Mouse (Mus musculus): ENCODE results near the gene Ctsf. TPM values are rescaled to one million over a fixed set of nuclear protein-coding genes. Genes with fewer than 3 reads are reported as not detected.
"Not testable (repeated sequence)": the region's sequence is repeated elsewhere in the genome, so short reads cannot be mapped to it uniquely, and the experiment has no call there.

The Ctsf gene
- total RNA-seq, 2 experiments from 2014 or later: 24.8 to 41.9 TPM

- peak; percentile 30 for DNase-seq
- Histone ChIP-seq H3K27ac (no peak overlapping the region), H3K4me3 (no peak overlapping the region)
- TF ChIP-seq CTCF (IDR thresholded peaks at IDR 0.05): no peak
- intact Hi-C loops (cut with DNase I): loop anchor here (10.0 kb wide), 1 partner anchor 364 kb away; the partner anchor contains the start of gene 2010003K11Rik
Observed at GRCm38 (mm10) chr19:4859081-4859480, 4.2 kb downstream of the Ctsf start.

GRCm38 (mm10) chr19:4863048-4863447 lies 8.1 kb downstream of the Ctsf start:
- Histone ChIP-seq H3K4me3 (no peak overlapping the region), H3K27ac (peak overlapping the region; percentile 67)
- peak; percentile 28 for DNase-seq
- intact Hi-C loops (cut with DNase I): no loop called here
- TF ChIP-seq CTCF (IDR thresholded peaks at IDR 0.05): no peak

DNA sequence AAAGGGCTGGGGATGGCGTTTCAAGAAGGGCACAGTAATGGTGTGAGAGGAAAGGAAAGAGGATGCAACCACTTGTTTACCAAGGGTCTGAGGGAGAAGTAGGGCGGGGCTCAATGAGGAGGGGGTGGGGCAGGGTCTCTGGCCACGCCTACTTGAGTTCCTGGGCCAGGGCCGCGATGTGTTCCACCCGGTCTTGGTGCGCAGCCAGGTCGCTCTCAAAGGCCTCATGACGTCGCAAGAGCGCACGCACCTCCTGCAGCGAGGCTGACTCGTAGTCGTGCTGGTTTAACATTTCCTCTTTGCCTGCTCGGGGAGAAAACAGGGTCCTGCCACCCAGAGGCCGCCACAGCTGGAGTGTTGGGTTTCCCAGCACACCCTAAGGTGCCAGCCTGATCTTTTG lies 10.2 kb downstream of the Ctsf start:
- Histone ChIP-seq H3K4me3 (no peak overlapping the region), H3K27ac (peak overlapping the region; percentile 67)
- no peak for TF ChIP-seq CTCF (IDR thresholded peaks at IDR 0.05)
- peak; percentile 77 for DNase-seq
- intact Hi-C loops (cut with DNase I): no loop called here

- Histone ChIP-seq H3K27ac (peak overlapping the region; percentile 96), H3K4me3 (peak overlapping the region; percentile 95)
- DNase-seq; intact Hi-C loops (cut with DNase I): not testable (repeated sequence)
Observed at GRCm38 (mm10) chr19:4874613-4875012, 19.7 kb downstream of the Ctsf start.

- intact Hi-C loops (cut with DNase I): no loop called here
- no peak for TF ChIP-seq CTCF (IDR thresholded peaks at IDR 0.05)
- Histone ChIP-seq H3K4me3 (peak overlapping the region; percentile 95), H3K27ac (peak overlapping the region; percentile 96)
- peak; percentile 84 for DNase-seq
Observed at GRCm38 (mm10) chr19:4876241-4876640, 21.3 kb downstream of the Ctsf start.

DNA sequence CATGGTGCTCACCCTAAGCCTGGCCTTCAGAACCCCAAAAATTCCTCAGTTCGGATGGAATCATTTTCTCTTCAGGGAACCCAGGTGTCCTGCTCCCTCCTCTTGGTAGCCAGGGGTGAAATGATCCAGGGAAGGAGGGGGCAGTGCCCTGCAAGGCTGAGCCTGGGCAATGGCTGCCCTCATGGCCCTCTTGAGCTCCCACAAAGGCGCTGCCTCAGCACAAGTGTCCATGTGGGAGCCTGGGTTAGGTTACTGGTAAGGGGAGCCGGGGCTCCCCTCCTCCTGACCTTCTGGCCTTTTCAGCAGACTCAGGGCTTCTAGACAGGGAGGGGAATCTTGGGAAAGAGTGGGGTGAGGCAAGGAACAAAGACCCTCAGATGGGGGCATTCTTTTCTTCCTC lies 21.8 kb downstream of the Ctsf start:
- TF ChIP-seq CTCF (IDR thresholded peaks at IDR 0.05): no peak
- DNase-seq: peak; percentile 89
- peak overlapping the region; percentile 96 for H3K27ac ChIP-seq
- H3K4me3 ChIP-seq: peak overlapping the region; percentile 95
- intact Hi-C loops (cut with DNase I): no loop called here

DNA sequence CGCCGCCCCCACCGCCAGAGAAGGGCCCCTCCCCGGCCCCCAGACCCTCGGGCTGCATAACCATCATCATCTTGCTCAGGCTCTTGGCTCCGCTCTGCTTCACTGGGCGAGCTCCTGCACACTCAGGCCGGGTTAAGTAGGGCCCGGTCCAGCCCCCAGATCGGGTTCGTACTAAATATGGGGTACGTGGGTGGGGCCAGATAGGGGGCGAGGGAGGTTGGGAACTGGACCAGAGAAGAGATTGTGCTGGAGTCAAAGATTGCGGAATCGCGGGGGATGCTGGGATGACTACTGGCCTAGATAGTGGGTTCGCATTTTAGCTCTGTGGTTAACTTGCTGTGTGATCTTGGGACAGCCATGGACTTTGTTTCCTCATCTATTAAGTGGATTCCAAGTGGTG lies 22.9 kb downstream of the Ctsf start, which contains the start of gene Actn3:
TSS of gene Actn3 (minus strand) at position 125 of the 400 bp plus-strand sequence.
- peak within 1 kb of the TSS; percentile 95 for H3K4me3 ChIP-seq
- peak within 1 kb of the TSS; percentile 96 for H3K27ac ChIP-seq
- peak; percentile 91 for DNase-seq
- no peak for TF ChIP-seq CTCF (IDR thresholded peaks at IDR 0.05)
- intact Hi-C loops (cut with DNase I): no loop called here

DNA sequence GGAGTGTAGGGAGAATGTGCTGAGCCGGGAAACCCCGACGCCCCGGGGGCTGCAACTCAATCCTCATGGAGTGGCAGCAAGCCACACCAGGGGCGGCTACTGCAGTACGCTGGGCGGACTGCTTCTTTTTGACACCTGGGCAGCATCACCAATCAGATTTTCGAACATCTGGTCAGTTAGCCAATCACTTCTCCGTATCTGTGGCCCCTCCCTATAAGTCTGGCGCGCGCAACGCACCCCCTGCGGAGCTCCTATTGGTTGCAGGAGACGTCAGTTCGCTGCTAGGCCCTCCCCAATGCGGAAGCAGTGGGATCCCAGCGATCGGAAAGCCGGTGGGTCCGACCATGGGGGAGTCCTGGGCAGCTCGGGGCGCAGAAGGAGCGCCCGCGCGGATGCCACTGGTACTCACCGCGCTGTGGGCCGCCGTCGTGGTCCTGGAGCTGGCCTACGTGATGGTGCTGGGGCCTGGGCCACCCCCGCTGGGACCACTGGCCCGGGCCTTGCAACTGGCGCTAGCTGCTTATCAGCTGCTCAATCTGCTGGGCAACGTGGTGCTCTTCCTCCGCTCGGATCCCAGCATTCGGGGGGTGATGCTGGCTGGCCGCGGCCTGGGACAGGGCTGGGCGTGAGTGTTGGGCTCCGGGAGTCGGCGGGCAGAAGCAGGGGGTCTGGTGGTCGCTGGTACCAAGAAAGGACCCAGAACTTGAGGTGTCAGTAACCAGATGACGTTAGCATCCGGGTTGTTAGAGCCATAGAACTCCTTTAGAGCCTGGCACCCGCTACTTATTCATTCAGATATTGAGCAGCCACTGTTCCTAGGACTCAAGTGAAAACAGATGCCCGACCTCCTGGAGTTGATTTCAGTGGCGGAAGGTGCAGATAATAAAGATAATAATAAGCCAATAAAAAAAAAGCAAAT lies 23.7 kb downstream of the Ctsf start, which contains the start of gene Zdhhc24:
TSS of gene Zdhhc24 (plus strand) at position 264 of the 919 bp plus-strand sequence.
- peak; percentile 96 for DNase-seq
- intact Hi-C loops (cut with DNase I): no loop called here
- H3K27ac ChIP-seq: peak within 1 kb of the TSS; percentile 96
- H3K4me3 ChIP-seq: peak within 1 kb of the TSS; percentile 95
- TF ChIP-seq CTCF (IDR thresholded peaks at IDR 0.05): no peak

DNA sequence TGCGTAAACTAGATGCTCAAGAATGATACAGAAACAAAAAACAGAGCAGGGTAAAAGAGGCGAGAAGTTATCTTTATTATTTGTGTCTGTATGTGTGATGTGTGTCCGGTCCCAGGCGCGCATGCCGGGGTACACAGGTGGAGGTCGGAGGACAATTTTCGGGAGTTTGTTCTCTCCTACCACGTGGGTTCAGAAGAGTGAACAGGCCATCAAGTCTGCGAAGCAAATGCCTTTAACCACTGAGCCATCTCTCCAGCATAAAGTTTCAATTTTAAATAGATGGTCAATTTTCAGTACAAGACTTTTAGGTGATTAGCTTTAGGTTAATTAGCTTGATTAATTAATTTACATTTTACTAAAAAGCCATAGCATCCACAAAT lies 24.4 kb downstream of the Ctsf start:
- peak overlapping the region; percentile 95 for H3K4me3 ChIP-seq
- intact Hi-C loops (cut with DNase I): no loop called here
- no peak for TF ChIP-seq CTCF (IDR thresholded peaks at IDR 0.05)
- H3K27ac ChIP-seq: peak overlapping the region; percentile 96
- DNase-seq: no peak

DNA sequence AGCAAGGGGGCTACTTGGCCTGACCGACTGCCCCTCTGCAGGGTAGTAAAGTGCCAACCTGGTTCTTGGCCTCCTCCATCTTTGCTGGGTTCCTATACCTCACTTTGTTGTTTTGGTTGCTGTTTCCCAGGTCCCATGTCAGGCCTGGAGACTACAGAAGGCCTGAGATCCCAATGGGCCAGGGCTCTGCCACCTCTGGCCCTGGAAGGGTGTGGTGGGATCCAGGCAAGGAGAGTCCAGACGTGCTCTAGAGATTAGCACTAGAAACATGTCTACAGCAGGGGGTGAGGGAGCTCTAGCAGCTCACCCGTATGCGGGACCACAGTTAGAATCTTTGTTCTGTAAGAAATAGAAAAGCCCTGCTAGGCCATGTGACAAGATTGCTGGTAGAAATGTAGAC lies 29.0 kb downstream of the Ctsf start:
- TF ChIP-seq CTCF (IDR thresholded peaks at IDR 0.05): no peak
- intact Hi-C loops (cut with DNase I): no loop called here
- Histone ChIP-seq H3K4me3 (no peak overlapping the region), H3K27ac (no peak overlapping the region)
- DNase-seq: no peak

DNA sequence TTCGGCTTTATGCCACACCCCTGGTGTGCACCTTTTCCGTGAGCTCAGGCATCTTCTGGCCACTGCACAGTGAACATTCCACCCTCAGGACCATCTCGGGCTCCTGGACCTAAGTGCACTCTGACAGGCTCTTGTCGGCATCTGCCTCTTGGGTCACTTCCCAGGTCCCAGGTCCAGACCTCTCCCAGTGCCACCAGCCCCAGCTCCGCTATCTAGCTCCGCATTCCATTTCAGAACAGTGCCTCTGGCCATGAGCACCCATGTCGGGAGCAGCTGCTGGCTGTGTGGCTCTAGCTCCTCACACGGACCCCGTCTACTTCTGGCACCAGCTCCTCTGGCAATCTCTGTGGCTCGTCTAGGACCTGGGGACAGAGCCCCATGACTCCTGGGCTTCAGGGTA lies 34.9 kb downstream of the Ctsf start:
- no peak for TF ChIP-seq CTCF (IDR thresholded peaks at IDR 0.05)
- H3K4me3 ChIP-seq: peak overlapping the region; percentile 9; the same call in 1 of the 2 replicates
- intact Hi-C loops (cut with DNase I): no loop called here
- DNase-seq: peak; percentile 52
- H3K27ac ChIP-seq: peak overlapping the region; percentile 2; the same call in 1 of the 2 replicates

DNA sequence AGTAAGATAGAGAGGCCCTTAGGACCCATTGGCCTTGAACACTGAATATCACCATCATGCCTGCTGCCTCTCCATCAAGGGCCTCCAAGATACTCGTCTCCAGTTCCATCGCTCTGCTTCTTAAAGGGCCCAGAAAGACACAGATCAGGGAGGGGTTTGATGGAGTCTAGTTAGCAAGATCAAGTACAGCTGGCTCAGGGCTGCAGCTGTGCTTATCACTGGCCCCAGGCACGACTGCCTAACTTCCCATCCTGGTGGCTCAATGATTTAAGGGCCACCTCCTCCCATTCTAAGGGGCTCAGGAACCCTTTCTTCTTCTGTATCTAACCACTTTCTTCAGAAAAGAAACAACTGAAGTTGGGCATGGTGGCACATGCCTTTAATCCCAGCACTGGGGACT lies 36.9 kb downstream of the Ctsf start:
- intact Hi-C loops (cut with DNase I): no loop called here
- no peak overlapping the region for H3K4me3 ChIP-seq

DNA sequence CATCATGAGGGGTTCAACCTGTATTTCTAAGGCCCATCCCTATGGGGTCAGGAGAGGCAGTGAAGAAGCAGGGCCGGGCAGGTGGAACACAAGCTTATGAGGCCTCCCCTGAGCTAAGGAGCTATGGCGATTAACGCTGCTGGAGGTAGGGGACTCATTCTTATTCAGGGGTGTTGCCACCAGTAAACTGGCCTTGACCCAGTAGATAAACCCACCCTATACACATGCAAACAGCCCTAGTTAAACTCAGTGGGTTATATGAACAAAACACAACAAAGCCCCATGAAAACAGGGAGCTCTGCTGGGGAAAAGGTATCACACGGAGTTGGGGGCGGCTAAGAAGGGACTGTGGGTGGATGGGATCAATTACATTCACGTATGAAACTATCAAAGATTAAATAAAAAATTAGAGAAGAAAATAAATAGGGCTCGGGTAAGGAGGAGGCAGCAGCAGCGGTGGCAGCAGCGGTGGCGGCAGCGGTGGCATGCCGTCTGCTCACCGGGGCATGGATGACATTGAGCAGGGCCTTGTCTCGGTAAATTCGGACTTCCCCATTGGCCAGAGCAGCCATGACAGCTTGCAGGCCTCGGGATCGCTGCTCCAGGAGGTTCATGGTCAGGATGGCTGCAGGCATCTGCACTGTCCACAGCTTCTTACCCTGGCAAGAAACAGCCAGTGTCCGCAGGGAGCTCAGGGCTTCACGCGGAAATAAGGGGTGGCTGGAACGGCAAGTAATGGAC lies 42.0 kb downstream of the Ctsf start:
- no peak for TF ChIP-seq CTCF (IDR thresholded peaks at IDR 0.05)
- DNase-seq: no peak
- Histone ChIP-seq H3K27ac (no peak overlapping the region), H3K4me3 (no peak overlapping the region)
- intact Hi-C loops (cut with DNase I): no loop called here

More for the DNA sequence above, 36.9 kb downstream of the Ctsf start:
- no peak overlapping the region for H3K27ac ChIP-seq
- no peak for TF ChIP-seq CTCF (IDR thresholded peaks at IDR 0.05)
- DNase-seq: no peak
